Mouse (Mus musculus) cerebellum, adult 9-11 months (tissue): ENCODE measurements at regions not wholly inside any gene's neighbourhood (a gene's known extent, or its start where the extent isn't known, plus 50 kb on each side); places are given as distances from the start of the nearest gene placed in this dataset.
A peak's percentile ranks its signal among the peaks of the same experiment; 100 is the strongest.

ENCODE experiments used
- DNase-seq: peaks from one replicate; pipeline ENCODE4 v3.0.0; 2022

- no peak for DNase-seq
Measured at GRCm38 (mm10) chr11:19709337-19709736, 214.8 kb upstream of the Spred2 start.

GRCm38 (mm10) chr11:19713091-19713490 is 211.1 kb upstream of the Spred2 start:
- no peak for DNase-seq

GRCm38 (mm10) chr11:19713597-19713996 is 210.6 kb upstream of the Spred2 start:
- DNase-seq, result no peak

- DNase-seq, result no peak
Measured at GRCm38 (mm10) chr11:19714211-19714610, 210.0 kb upstream of the Spred2 start.

- no peak for DNase-seq
Measured at GRCm38 (mm10) chr11:19714888-19715595, 209.1 kb upstream of the Spred2 start.

- DNase-seq, result no peak
Measured at GRCm38 (mm10) chr11:19718165-19718564, 206.0 kb upstream of the Spred2 start.

GRCm38 (mm10) chr11:19729031-19729430 is 195.1 kb upstream of the Spred2 start:
- no peak for DNase-seq

- no peak for DNase-seq
Measured at GRCm38 (mm10) chr11:19730747-19731146, 193.4 kb upstream of the Spred2 start.

GRCm38 (mm10) chr11:19736076-19736475 is 188.1 kb upstream of the Spred2 start:
- DNase-seq, result no peak

GRCm38 (mm10) chr11:19736926-19737325 is 187.2 kb upstream of the Spred2 start:
- DNase-seq, result no peak

GRCm38 (mm10) chr11:19737331-19737730 is 186.8 kb upstream of the Spred2 start:
- DNase-seq, result no peak

GRCm38 (mm10) chr11:19737807-19738206 is 186.4 kb upstream of the Spred2 start:
- no peak for DNase-seq

- DNase-seq, result no peak
Measured at GRCm38 (mm10) chr11:19739527-19740151, 184.5 kb upstream of the Spred2 start.

- no peak for DNase-seq
Measured at GRCm38 (mm10) chr11:19740562-19740961, 183.6 kb upstream of the Spred2 start.

- DNase-seq, result no peak
Measured at GRCm38 (mm10) chr11:19747097-19747972, 176.8 kb upstream of the Spred2 start.

- no peak for DNase-seq
Measured at GRCm38 (mm10) chr11:19747973-19748559, 176.1 kb upstream of the Spred2 start.

- DNase-seq, result no peak
Measured at GRCm38 (mm10) chr11:19758892-19759291, 165.3 kb upstream of the Spred2 start.

GRCm38 (mm10) chr11:19760861-19761693 is 163.1 kb upstream of the Spred2 start:
- DNase-seq, result peak; percentile 42

- no peak for DNase-seq
Measured at GRCm38 (mm10) chr11:19761694-19761976, 162.5 kb upstream of the Spred2 start.

- no peak for DNase-seq
Measured at GRCm38 (mm10) chr11:19767316-19767715, 156.9 kb upstream of the Spred2 start.

GRCm38 (mm10) chr11:19767871-19768270 is 156.3 kb upstream of the Spred2 start:
- DNase-seq, result no peak

- DNase-seq, result no peak
Measured at GRCm38 (mm10) chr11:19768962-19769361, 155.2 kb upstream of the Spred2 start.

- DNase-seq, result no peak
Measured at GRCm38 (mm10) chr11:19774010-19774409, 150.2 kb upstream of the Spred2 start.
